Mouse (Mus musculus): ENCODE results near the gene Tbx10. TPM values are rescaled to one million over a fixed set of nuclear protein-coding genes. Genes with fewer than 3 reads are reported as not detected.
"Not testable (repeated sequence)": the region's sequence is repeated elsewhere in the genome, so short reads cannot be mapped to it uniquely, and the experiment has no call there.

The Tbx10 gene
- polyA plus RNA-seq, 1 experiment: 0.46 TPM

DNA sequence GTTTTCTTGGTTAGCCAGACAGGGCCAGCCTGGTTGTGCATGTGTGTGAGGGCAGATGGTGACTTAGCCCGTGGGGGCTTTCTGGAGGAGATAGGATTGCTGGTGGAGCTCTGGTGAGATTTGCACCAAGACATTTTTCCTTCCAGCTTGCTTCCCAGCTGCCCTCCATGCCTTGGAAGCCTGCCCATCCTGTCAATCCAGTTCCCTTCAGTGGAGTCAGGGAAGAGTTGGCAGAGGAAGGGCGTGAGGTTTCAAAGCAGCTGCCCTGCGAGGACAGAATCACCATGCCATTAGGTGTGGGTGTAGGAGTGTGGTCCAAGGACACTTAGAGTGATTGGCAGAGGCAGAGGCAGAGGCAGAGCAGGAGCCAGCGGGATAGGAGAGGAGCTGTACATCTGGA is 34.1 kb upstream of the Tbx10 start, which contains the start of gene Aldh3b3:
Aldh3b3 (plus strand) TSS at position 176 of the 400 bp plus-strand sequence.
- peak; percentile 62 for DNase-seq (ENCODE audit: low read depth)
- TF ChIP-seq CTCF (IDR thresholded peaks at IDR 0.05; ENCODE audit: borderline replicate concordance, extremely low read depth, insufficient read depth, insufficient read length): no peak
- TF ChIP-seq POLR2A (IDR thresholded peaks at IDR 0.05; ENCODE audit: borderline replicate concordance, extremely low read depth, insufficient read depth, insufficient read length, poor library complexity, severe bottlenecking): no peak

DNA sequence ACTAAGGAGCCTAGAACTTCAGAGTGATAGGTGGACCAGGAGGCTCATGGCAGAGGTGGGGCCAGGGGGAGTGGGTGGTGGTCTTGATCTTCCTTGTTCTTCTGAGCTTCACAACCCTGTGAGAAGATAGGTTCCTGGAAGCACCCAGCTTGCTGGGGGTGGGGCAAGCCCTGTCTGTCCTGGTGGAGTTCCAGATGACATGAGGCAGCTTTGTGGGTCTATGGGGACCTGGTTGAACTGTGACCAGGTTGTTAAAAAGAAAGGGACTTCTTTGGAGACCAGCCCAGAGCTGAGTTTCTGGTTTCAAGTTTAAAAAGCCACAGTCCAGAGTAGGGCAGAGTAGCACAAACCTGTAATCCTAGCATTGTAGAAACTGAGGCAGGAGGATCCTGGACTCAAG is 33.5 kb upstream of the Tbx10 start:
- DNase-seq (ENCODE audit: low read depth): no peak
- TF ChIP-seq POLR2A (IDR thresholded peaks at IDR 0.05; ENCODE audit: borderline replicate concordance, extremely low read depth, insufficient read depth, insufficient read length, poor library complexity, severe bottlenecking) (no peak), CTCF (IDR thresholded peaks at IDR 0.05; ENCODE audit: borderline replicate concordance, extremely low read depth, insufficient read depth, insufficient read length) (no peak)

DNA sequence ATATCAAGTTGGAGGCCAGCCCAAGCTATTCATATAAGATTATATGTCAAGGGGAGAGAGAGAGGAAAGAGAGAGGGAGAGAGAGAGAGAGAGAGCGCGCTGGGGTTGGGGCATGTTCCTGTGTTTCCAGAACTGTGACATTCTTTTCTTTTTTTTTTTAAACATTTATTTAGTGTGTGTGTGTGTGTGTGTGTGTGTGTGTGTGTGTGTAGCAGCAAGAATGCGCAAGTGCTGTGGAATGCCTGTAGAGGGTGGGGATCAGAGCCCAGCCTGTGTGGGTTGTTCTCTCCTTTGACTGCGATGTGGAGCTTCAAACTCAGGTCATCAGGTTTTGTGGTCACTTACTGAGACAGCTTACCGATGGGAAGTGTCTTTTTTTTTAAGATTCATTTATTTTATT is 32.3 kb upstream of the Tbx10 start:
- DNase-seq (ENCODE audit: low read depth): no peak
- TF ChIP-seq CTCF (IDR thresholded peaks at IDR 0.05; ENCODE audit: borderline replicate concordance, extremely low read depth, insufficient read depth, insufficient read length) (no peak), POLR2A (IDR thresholded peaks at IDR 0.05; ENCODE audit: borderline replicate concordance, extremely low read depth, insufficient read depth, insufficient read length, poor library complexity, severe bottlenecking) (no peak)

DNA sequence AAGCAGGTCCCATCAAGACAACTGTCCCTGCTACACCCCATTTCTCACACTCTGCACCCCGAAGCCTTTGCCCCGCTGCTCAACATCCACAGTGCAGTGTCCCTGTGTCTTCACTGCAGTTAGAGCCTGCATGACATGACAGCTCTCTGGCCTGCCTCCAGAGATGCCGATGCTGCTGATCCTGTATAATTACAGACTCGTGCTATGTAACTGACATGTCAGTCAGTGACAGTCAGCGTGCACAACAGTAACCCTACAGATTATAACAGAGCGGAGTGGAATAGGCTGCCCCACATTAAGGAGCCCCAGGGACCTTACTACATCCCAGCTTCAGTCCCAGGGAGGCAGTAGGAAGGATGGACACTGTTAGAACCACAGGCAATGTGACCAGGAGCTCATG is 30.7 kb upstream of the Tbx10 start:
- not testable (repeated sequence) for DNase-seq (ENCODE audit: low read depth)

DNA sequence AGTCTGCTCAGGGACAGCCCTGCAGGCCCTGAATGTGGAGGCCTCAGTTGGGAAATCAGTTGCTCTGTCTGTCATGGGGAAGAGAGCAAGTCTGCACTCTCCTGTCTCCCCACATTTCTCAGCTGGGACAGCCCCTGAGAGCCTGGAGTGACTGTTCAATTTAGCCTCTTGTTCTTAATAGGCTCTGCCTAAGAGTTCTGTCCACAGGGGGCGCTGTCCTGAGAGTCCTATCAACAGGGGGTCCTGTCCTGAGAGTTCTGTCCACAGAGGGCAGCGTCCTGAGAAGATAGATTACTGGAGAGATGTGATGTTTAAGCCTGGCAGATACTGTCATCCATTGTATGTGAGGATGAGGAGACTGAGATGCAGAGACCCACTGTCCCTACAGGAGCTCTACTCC is 30.1 kb upstream of the Tbx10 start:
- TF ChIP-seq POLR2A (IDR thresholded peaks at IDR 0.05; ENCODE audit: borderline replicate concordance, extremely low read depth, insufficient read depth, insufficient read length, poor library complexity, severe bottlenecking) (no peak), CTCF (IDR thresholded peaks at IDR 0.05; ENCODE audit: borderline replicate concordance, extremely low read depth, insufficient read depth, insufficient read length) (peak; percentile 13; the same call in 1 of the 2 replicates)
- no peak for DNase-seq (ENCODE audit: low read depth)

DNA sequence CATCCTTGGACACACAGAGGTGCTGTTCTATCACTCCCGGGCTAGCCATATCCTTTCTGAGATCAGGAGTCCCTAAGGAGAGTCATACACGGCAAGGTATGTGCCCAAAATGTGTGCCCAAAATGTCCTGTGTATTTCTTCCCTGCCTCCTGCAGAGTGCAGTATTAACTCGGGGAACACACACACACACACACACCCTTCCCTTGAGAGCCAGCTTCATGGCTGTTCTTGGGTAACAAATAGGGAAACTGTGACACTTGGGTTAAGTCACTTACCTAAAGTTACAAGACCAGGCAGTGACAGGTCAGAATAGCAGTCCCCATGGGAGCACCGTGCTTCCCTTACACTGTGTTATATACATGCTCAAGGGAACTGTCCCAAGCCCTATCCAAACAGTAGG is 28.5 kb upstream of the Tbx10 start:
- TF ChIP-seq CTCF (IDR thresholded peaks at IDR 0.05; ENCODE audit: borderline replicate concordance, extremely low read depth, insufficient read depth, insufficient read length) (no peak), POLR2A (IDR thresholded peaks at IDR 0.05; ENCODE audit: borderline replicate concordance, extremely low read depth, insufficient read depth, insufficient read length, poor library complexity, severe bottlenecking) (no peak)
- DNase-seq (ENCODE audit: low read depth): no peak

DNA sequence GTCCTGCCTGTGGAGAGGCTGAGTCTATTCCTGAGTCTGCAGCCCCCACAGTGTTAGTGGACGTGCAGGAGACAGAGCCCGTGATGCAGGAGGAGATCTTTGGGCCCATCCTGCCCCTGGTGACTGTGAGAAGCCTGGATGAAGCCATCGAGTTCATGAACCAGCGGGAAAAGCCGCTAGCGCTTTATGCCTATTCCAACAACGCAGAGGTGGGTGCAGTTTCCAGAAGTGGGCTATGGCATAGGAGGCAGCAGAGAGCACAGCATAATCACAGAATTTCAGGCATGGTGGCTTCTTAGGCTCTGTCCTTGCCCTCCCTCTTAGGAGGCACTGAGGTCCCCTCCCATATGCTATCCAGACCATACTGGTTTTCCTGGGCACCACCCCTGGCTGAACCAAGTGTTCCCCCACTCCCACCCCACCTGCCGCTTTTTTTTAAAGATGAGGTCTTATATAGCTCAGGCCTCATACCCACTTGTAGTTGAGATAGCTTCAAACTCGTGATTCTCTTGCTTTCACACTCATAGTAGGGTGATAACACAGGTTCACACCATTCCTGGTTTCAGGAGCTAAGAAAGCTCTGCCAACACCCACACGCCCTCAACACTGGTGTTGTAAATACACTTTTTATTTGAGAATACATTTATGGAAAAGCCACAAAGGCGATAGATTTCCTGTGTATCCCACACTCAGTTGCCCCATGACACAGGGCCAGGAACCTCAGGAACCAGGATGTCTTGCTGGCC is 26.0 kb upstream of the Tbx10 start:
- TF ChIP-seq CTCF (IDR thresholded peaks at IDR 0.05; ENCODE audit: borderline replicate concordance, extremely low read depth, insufficient read depth, insufficient read length) (peak; percentile 28; the same call in 1 of the 2 replicates), POLR2A (IDR thresholded peaks at IDR 0.05; ENCODE audit: borderline replicate concordance, extremely low read depth, insufficient read depth, insufficient read length, poor library complexity, severe bottlenecking) (no peak)
- no peak for DNase-seq (ENCODE audit: low read depth)

DNA sequence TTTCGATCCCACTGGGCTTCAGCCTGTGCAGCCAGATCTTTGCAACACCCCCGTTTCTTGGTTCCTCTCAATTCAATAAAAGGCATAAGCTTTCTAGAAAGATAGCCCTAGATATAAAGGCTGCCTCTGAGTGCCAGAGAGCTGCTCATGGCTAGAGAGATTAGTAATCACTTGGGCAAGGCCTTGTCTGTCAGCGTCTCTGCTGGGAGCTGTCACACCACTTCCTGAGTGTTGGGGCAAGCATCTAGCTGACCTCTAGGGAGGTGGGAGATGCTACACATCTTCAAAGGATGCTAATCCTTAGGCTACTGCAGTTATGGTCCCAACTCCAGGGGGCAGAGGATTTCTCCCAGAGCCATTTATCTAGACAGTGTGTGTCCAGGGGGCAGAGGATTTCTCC is 25.3 kb upstream of the Tbx10 start:
- TF ChIP-seq POLR2A (IDR thresholded peaks at IDR 0.05; ENCODE audit: borderline replicate concordance, extremely low read depth, insufficient read depth, insufficient read length, poor library complexity, severe bottlenecking): no peak
- no peak for TF ChIP-seq CTCF (IDR thresholded peaks at IDR 0.05; ENCODE audit: borderline replicate concordance, extremely low read depth, insufficient read depth, insufficient read length)
- no peak for DNase-seq (ENCODE audit: low read depth)

DNA sequence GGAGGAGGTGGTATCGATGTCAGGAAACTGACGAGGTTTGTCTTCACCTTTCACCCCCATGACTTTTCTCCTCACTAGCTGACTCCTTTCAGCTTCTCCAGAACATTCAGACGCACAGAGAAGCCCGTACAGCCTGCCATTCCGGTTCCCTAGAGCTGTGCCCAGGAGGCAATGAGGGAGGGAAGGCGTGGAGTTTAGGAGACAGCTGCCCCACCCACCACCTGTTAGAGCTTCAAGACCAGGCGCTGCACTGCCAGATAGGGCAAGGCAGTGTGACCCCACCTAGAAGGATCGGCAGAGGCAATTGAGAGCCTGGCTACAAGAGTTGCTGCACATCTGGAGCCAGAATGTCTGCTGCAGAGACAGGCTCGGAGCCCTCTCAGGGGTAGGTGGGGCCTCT is 20.3 kb upstream of the Tbx10 start, which contains the start of gene Aldh3b2:
Aldh3b2 (plus strand) TSS at position 100 of the 400 bp plus-strand sequence.
- no peak for DNase-seq (ENCODE audit: low read depth)
- TF ChIP-seq POLR2A (IDR thresholded peaks at IDR 0.05; ENCODE audit: borderline replicate concordance, extremely low read depth, insufficient read depth, insufficient read length, poor library complexity, severe bottlenecking) (no peak), CTCF (IDR thresholded peaks at IDR 0.05; ENCODE audit: borderline replicate concordance, extremely low read depth, insufficient read depth, insufficient read length) (no peak)

DNA sequence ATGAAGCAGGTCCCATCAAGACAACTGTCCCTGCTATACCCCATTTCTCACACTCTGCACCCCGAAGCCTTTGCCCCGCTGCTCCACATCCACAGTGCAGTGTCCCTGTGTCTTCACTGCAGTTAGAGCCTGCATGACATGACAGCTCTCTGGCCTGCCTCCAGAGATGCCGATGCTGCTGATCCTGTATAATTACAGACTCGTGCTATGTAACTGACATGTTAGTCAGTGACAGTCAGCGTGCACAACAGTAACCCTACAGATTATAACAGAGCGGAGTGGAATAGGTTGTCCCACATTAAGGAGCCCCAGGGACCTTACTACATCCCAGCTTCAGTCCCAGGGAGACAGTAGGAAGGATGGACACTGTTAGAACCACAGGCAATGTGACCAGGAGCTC is 17.9 kb upstream of the Tbx10 start:
- not testable (repeated sequence) for DNase-seq (ENCODE audit: low read depth)

DNA sequence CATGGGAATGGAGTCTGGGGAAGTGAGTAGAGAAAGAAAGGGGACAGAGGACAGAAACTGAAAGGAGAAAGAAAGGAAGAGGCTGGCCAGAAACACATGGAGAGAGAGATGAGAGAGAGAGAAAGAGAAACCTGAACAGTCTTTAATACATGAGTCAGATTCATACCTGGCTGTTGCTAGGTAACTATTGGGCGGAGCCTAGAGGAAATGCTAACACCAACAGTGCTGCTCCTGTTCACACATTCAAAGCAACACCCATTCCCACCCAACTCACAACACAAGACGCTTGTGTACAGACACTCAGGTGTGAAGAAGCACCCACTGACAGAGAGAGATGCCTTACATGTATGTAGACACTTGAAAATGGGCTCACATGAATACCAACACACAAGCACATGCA is 16.7 kb upstream of the Tbx10 start:
- no peak for DNase-seq (ENCODE audit: low read depth)
- TF ChIP-seq POLR2A (IDR thresholded peaks at IDR 0.05; ENCODE audit: borderline replicate concordance, extremely low read depth, insufficient read depth, insufficient read length, poor library complexity, severe bottlenecking) (no peak), CTCF (IDR thresholded peaks at IDR 0.05; ENCODE audit: borderline replicate concordance, extremely low read depth, insufficient read depth, insufficient read length) (no peak)

DNA sequence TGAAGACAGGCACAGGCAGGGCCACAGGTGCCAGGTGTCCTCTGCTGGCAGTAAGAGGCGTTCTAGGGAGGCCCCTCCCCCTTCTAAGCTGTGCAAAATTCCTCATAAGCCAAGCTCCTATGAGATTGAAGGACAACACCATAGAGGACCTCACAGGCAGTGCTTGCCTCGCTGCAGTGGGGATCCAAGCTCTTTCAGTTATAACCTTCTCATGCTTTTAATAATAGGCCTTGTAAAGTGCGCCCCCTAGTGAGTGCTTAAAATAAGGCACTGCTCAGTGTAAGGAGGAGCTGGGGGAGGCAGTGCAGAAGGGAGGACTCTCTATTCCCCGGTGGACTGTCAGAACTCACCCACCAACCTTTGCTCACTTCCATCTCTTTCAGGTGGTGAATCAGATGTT is 12.2 kb upstream of the Tbx10 start:
- peak; percentile 89 for DNase-seq (ENCODE audit: low read depth)
- TF ChIP-seq POLR2A (IDR thresholded peaks at IDR 0.05; ENCODE audit: borderline replicate concordance, extremely low read depth, insufficient read depth, insufficient read length, poor library complexity, severe bottlenecking) (no peak), CTCF (IDR thresholded peaks at IDR 0.05; ENCODE audit: borderline replicate concordance, extremely low read depth, insufficient read depth, insufficient read length) (peak; percentile 75)
